Mouse (Mus musculus) ES-E14 (cell line): Measurements from ENCODE around the gene Mrps23. TPM values are rescaled to one million over a fixed set of nuclear protein-coding genes. Genes with fewer than 3 reads are reported as not detected.

Source experiments
- DNase-seq: peaks from one replicate; pipeline ENCODE4 v3.0.0-alpha.2; 2013; ENCODE audit warnings: low read depth, low spot score
- H3K27ac ChIP-seq: 2 replicates; pipeline ENCODE4 v1.5.1; 2012; ENCODE audit warnings: low read depth, mild to moderate bottlenecking, low read length, moderate library complexity, mixed read lengths; ENCODE audit not compliant: poor library complexity, insufficient read depth, severe bottlenecking
- H3K36me3 ChIP-seq: 2 replicates; pipeline ENCODE4 v1.6.1; 2012; ENCODE audit warnings: mild to moderate bottlenecking, low read length, moderate library complexity, mixed read lengths; ENCODE audit not compliant: control insufficient read depth, poor library complexity, insufficient read depth, severe bottlenecking
- H3K4me1 ChIP-seq, 2 experiments: fragments of 150-350 bp in 1 of 2; sonication (generic) in 1 of 2; 2 replicates each; pipeline ENCODE4 v1.6.1; 2012; ENCODE audit warnings: low read length in 2 of 2, mild to moderate bottlenecking in 1 of 2, mixed read lengths in 1 of 2; ENCODE audit not compliant: control insufficient read depth in 2 of 2, insufficient read depth in 2 of 2, poor library complexity in 1 of 2
- H3K4me3 ChIP-seq, 2 experiments: fragments of 150-350 bp in 1 of 2; sonication (generic) in 1 of 2; 2 replicates each; pipeline ENCODE4 v1.5.1; 2012; ENCODE audit warnings: low read length in 2 of 2, low read depth in 1 of 2, mild to moderate bottlenecking in 1 of 2, mixed read lengths in 1 of 2; ENCODE audit not compliant: insufficient read depth in 1 of 2, poor library complexity in 1 of 2, severe bottlenecking in 1 of 2
- H3K9ac ChIP-seq: 2 replicates; pipeline ENCODE4 v1.6.1; 2012; ENCODE audit warnings: low read depth, mild to moderate bottlenecking, low read length, mixed read lengths; ENCODE audit not compliant: poor library complexity, insufficient read depth, severe bottlenecking
- H3K9me3 ChIP-seq: fragments of 150-350 bp; sonication (generic); 2 replicates; pipeline ENCODE4 v1.6.1; 2012; ENCODE audit warnings: low read depth, mild to moderate bottlenecking, low read length; ENCODE audit not compliant: control insufficient read depth, insufficient read depth
- CHD2 ChIP-seq: IDR thresholded peaks from 2 replicates; pipeline ENCODE4 v1.6.1; 2014; ENCODE audit warnings: mild to moderate bottlenecking, low read depth, low read length, inconsistent platforms
- HCFC1 ChIP-seq: IDR thresholded peaks from 2 replicates; pipeline ENCODE4 v1.6.1; 2012; ENCODE audit warnings: low read length, inconsistent platforms, borderline replicate concordance; ENCODE audit not compliant: insufficient read depth
- MAFK ChIP-seq: IDR thresholded peaks from 2 replicates; pipeline ENCODE4 v1.6.1; 2014; ENCODE audit warnings: mild to moderate bottlenecking, low read depth, low read length, inconsistent platforms; ENCODE audit not compliant: insufficient read depth
- ZC3H11A ChIP-seq: IDR thresholded peaks from 2 replicates; pipeline ENCODE4 v1.6.1; 2012; ENCODE audit warnings: low read depth, mild to moderate bottlenecking, inconsistent platforms, low read length, borderline replicate concordance
- ZNF384 ChIP-seq: IDR thresholded peaks from 2 replicates; pipeline ENCODE4 v1.6.1; 2012; ENCODE audit warnings: low read depth, low read length, inconsistent platforms
- in situ Hi-C, 2 experiments: fragments of 600-800 bp; cut with MboI; formaldehyde crosslinking; loops; one replicate each; pipeline ENCODE4 v1.15.1; 2025; ENCODE audit warnings: low sequenced_read_pairs in 2 of 2, inconsistent platforms in 1 of 2; ENCODE audit not compliant: unreplicated experiment in 2 of 2
- total RNA-seq: library from RNA; depleted of rRNA; stranded (reverse); fragments of 300-350 nt; gene quantifications from 2 replicates; pipeline ENCODE4 v1.2.3, GENCODE M21; 2012

Gene Mrps23
- total RNA-seq, 1 experiment = 139 TPM

GRCm38 (mm10) chr11:88161651-88162362, 42.4 kb upstream of the Mrps23 start:
- Histone ChIP-seq H3K27ac (peak overlapping the region; percentile 67), H3K4me1 (peaks cover 11 to 34% of the 10 kb centered on the region in 2 experiments), H3K9ac (peak overlapping the region; percentile 39; the same call in 1 of the 2 replicates), H3K4me3 (peak overlapping the region; percentile 24 to 50), H3K9me3 (no peaks in the 10 kb centered on the region), H3K36me3 (no peaks in the 10 kb centered on the region)
- peak; percentile 75 for DNase-seq
- TF ChIP-seq CHD2 (no peak), MAFK (no peak), ZNF384 (no peak), ZC3H11A (no peak; the same call in 1 of the 2 replicates)
- in situ Hi-C loops = no loop called here

- H3K27ac ChIP-seq = no peak overlapping the region
- peaks cover 11 to 34% of the 10 kb centered on the region in 2 experiments for H3K4me1 ChIP-seq
- DNase-seq = no peak
- H3K36me3 ChIP-seq = no peaks in the 10 kb centered on the region
- H3K9me3 ChIP-seq = no peaks in the 10 kb centered on the region
- no peak overlapping the region for H3K4me3 ChIP-seq
- H3K9ac ChIP-seq = no peak overlapping the region; the same call in 1 of the 2 replicates
- in situ Hi-C loops = no loop called here
- TF ChIP-seq HCFC1 = no peak
- no peak for TF ChIP-seq ZNF384
- no peak for TF ChIP-seq CHD2
- TF ChIP-seq MAFK = no peak
- TF ChIP-seq ZC3H11A = no peak
Observed at GRCm38 (mm10) chr11:88162740-88163139, 41.4 kb upstream of the Mrps23 start.

- peak overlapping the region in 1 of 2 experiments; percentile 30; a peak in 2 of 4 replicates for H3K4me3 ChIP-seq
- H3K9me3 ChIP-seq = no peaks in the 10 kb centered on the region
- H3K36me3 ChIP-seq = no peaks in the 10 kb centered on the region
- peak overlapping the region; percentile 54; the same call in 1 of the 2 replicates for H3K9ac ChIP-seq
- in situ Hi-C loops = no loop called here
- peak overlapping the region; percentile 48; the same call in 1 of the 2 replicates for H3K27ac ChIP-seq
- peaks cover 13 to 28% of the 10 kb centered on the region in 2 experiments for H3K4me1 ChIP-seq
- no peak for DNase-seq
- TF ChIP-seq ZNF384 = no peak
- no peak for TF ChIP-seq ZC3H11A
- TF ChIP-seq CHD2 = no peak
- TF ChIP-seq HCFC1 = no peak
- TF ChIP-seq MAFK = no peak
Observed at GRCm38 (mm10) chr11:88164213-88164723, 39.9 kb upstream of the Mrps23 start.

GRCm38 (mm10) chr11:88164801-88165377, 39.3 kb upstream of the Mrps23 start:
- Histone ChIP-seq H3K9me3 (no peaks in the 10 kb centered on the region), H3K4me1 (peaks cover 10 to 29% of the 10 kb centered on the region in 2 experiments), H3K9ac (peak overlapping the region; percentile 54), H3K4me3 (peak overlapping the region; percentile 20 to 30), H3K36me3 (no peaks in the 10 kb centered on the region), H3K27ac (peak overlapping the region; percentile 48; the same call in 1 of the 2 replicates)
- no peak for DNase-seq
- in situ Hi-C loops = no loop called here
- TF ChIP-seq HCFC1 = no peak
- no peak for TF ChIP-seq CHD2
- no peak for TF ChIP-seq ZC3H11A
- TF ChIP-seq ZNF384 = no peak
